Mouse (Mus musculus) heart, embryonic 16.5 days (tissue): ENCODE data around the gene Atp5f1. TPM values are rescaled to one million over a fixed set of nuclear protein-coding genes. Genes with fewer than 3 reads are reported as not detected.
"Not testable (repeated sequence)": the region's sequence is repeated elsewhere in the genome, so short reads cannot be mapped to it uniquely, and the experiment has no call there.

ENCODE experiments used
- ATAC-seq: fragments of 200-750 bp; cut with Nextera tagmentation; replicated peaks from 2 replicates; pipeline ENCODE4 v1.8.0; 2017; ENCODE audit warnings: moderate number of reproducible peaks; ENCODE audit not compliant: insufficient read depth, low FRiP score; ENCODE audit errors: extremely low read depth
- H3K27ac ChIP-seq: fragments of 300-500 bp; sonication (generic); 2 replicates; pipeline ENCODE4 v1.5.1; 2014; ENCODE audit warnings: mild to moderate bottlenecking, low read length, control low read depth, moderate library complexity
- H3K27me3 ChIP-seq: fragments of 300-500 bp; sonication (generic); 2 replicates; pipeline ENCODE4 v1.6.1; 2014; ENCODE audit warnings: low read length, mixed read lengths; ENCODE audit not compliant: control insufficient read depth, insufficient read depth
- H3K36me3 ChIP-seq: fragments of 300-500 bp; sonication (generic); 2 replicates; pipeline ENCODE4 v1.6.1; 2014; ENCODE audit not compliant: control insufficient read depth, insufficient read depth
- H3K4me1 ChIP-seq: fragments of 300-500 bp; sonication (generic); 2 replicates; pipeline ENCODE4 v1.6.1; 2014; ENCODE audit warnings: low read length, mixed read lengths; ENCODE audit not compliant: control insufficient read depth, insufficient read depth
- H3K4me2 ChIP-seq: fragments of 300-500 bp; sonication (generic); 2 replicates; pipeline ENCODE4 v1.6.1; 2014; ENCODE audit warnings: low read depth, mild to moderate bottlenecking, control low read depth, low read length
- H3K4me3 ChIP-seq: fragments of 300-500 bp; sonication (generic); 2 replicates; pipeline ENCODE4 v1.5.1; 2014; ENCODE audit warnings: mild to moderate bottlenecking, control low read depth, low read length
- H3K9ac ChIP-seq: fragments of 300-500 bp; sonication (generic); 2 replicates; pipeline ENCODE4 v1.6.1; 2014; ENCODE audit warnings: low read length, control low read depth
- H3K9me3 ChIP-seq: fragments of 300-500 bp; sonication (generic); replicated peaks from 2 replicates; pipeline ENCODE4 v1.6.1; 2016; ENCODE audit warnings: low read length; ENCODE audit not compliant: control insufficient read depth
- WGBS: fragments of 180-500 bp; shearing (Covaris S2); extraction: QIAGEN DNeasy Blood & Tissue Kit; methylation state at CpG from one replicate; pipeline ENCODE4 v1.1.7; 2014; 5-methylcytosine and 5-hydroxymethylcytosine counted together
- polyA plus RNA-seq: library from polyadenylated mRNA; unstranded; fragments of >200 nt; fragmentation: Nextera tagmentation; extraction: Ambion mirVana; gene quantifications from 2 replicates; pipeline ENCODE4 v1.2.1, GENCODE M21; 2015

Atp5f1 gene
- 954 and 1,079 TPM in 2 replicates for polyA plus RNA-seq

- H3K36me3 ChIP-seq: peaks cover 33% of the 10 kb centered on the region
Observed at GRCm38 (mm10) chr3:105959999-105960398, at the start of gene Atp5f1. Gene Atp5f1, minus strand, starts transcription at chr3:105960099.

GRCm38 (mm10) chr3:106003360-106003759 lies 43.5 kb upstream of the Atp5f1 start:
- not testable (repeated sequence) for H3K27me3 ChIP-seq, H3K9me3 ChIP-seq, H3K36me3 ChIP-seq, H3K4me2 ChIP-seq, H3K4me3 ChIP-seq, ATAC-seq, H3K9ac ChIP-seq, H3K27ac ChIP-seq, H3K4me1 ChIP-seq
- 52% methylated on average over 10 of the region's 10 CpGs for WGBS

More at GRCm38 (mm10) chr3:105959999-105960398, at the start of gene Atp5f1:
- peak within 1 kb of the TSS; percentile 97 for H3K9ac ChIP-seq
- H3K4me1 ChIP-seq: peaks cover 22% of the 10 kb centered on the region
- ATAC-seq: no peak
- no peaks in the 10 kb centered on the region for H3K27me3 ChIP-seq
- no peaks in the 10 kb centered on the region for H3K9me3 ChIP-seq
- peak within 1 kb of the TSS; percentile 96 for H3K4me2 ChIP-seq
- peak within 1 kb of the TSS; percentile 94 for H3K27ac ChIP-seq
- 7% methylated on average over 6 of the region's 6 CpGs for WGBS
- peak within 1 kb of the TSS; percentile 95 for H3K4me3 ChIP-seq

- WGBS: 21% methylated on average over 17 of the region's 17 CpGs
- Histone ChIP-seq H3K27ac (no peak overlapping the region), H3K36me3 (no peaks in the 10 kb centered on the region), H3K4me3 (peak overlapping the region; percentile 33), H3K9ac (no peak overlapping the region), H3K27me3 (no peaks in the 10 kb centered on the region), H3K4me1 (peaks cover 8% of the 10 kb centered on the region), H3K9me3 (no peaks in the 10 kb centered on the region), H3K4me2 (peak overlapping the region; percentile 60)
- ATAC-seq: peak; percentile 63; the same call in 1 of the 2 replicates
Observed at GRCm38 (mm10) chr3:106001416-106002370, 41.8 kb upstream of the Atp5f1 start.

- Histone ChIP-seq H3K4me3 (peak overlapping the region; percentile 33), H3K4me2 (peak overlapping the region; percentile 60), H3K4me1 (peaks cover 8% of the 10 kb centered on the region), H3K9me3 (no peaks in the 10 kb centered on the region), H3K27me3 (no peaks in the 10 kb centered on the region), H3K36me3 (no peaks in the 10 kb centered on the region), H3K9ac (no peak overlapping the region), H3K27ac (no peak overlapping the region)
- whole genome bisulfite sequencing: 18% methylated on average over 11 of the region's 11 CpGs
- ATAC-seq: no peak
Observed at GRCm38 (mm10) chr3:106000707-106001375, 40.9 kb upstream of the Atp5f1 start.

GRCm38 (mm10) chr3:105994730-105995129 lies 34.8 kb upstream of the Atp5f1 start:
- no peaks in the 10 kb centered on the region for H3K9me3 ChIP-seq
- no peaks in the 10 kb centered on the region for H3K36me3 ChIP-seq
- no peak overlapping the region for H3K9ac ChIP-seq
- no peak overlapping the region for H3K4me2 ChIP-seq
- H3K27ac ChIP-seq: no peak overlapping the region
- ATAC-seq: no peak
- 58% methylated on average over 2 of the region's 2 CpGs for WGBS
- H3K4me1 ChIP-seq: no peaks in the 10 kb centered on the region
- H3K4me3 ChIP-seq: no peak overlapping the region
- H3K27me3 ChIP-seq: no peaks in the 10 kb centered on the region

- Histone ChIP-seq H3K36me3 (no peaks in the 10 kb centered on the region), H3K9ac (no peak overlapping the region), H3K27ac (no peak overlapping the region), H3K4me3 (no peak overlapping the region), H3K4me1 (no peaks in the 10 kb centered on the region), H3K27me3 (no peaks in the 10 kb centered on the region), H3K4me2 (no peak overlapping the region), H3K9me3 (no peaks in the 10 kb centered on the region)
- no peak for ATAC-seq
- 23% methylated on average over 4 of the region's 4 CpGs for WGBS
Observed at GRCm38 (mm10) chr3:105991653-105992283, 31.9 kb upstream of the Atp5f1 start.

- not testable (repeated sequence) for H3K4me3 ChIP-seq, H3K27ac ChIP-seq, H3K36me3 ChIP-seq, H3K4me1 ChIP-seq, ATAC-seq, H3K4me2 ChIP-seq, H3K9ac ChIP-seq, H3K9me3 ChIP-seq, H3K27me3 ChIP-seq
- 64% methylated on average over 5 of the region's 5 CpGs for WGBS
Observed at GRCm38 (mm10) chr3:105989611-105990010, 29.7 kb upstream of the Atp5f1 start.

GRCm38 (mm10) chr3:105974174-105974573 lies 14.3 kb upstream of the Atp5f1 start:
- WGBS: 79% methylated on average over 2 of the region's 2 CpGs
- Histone ChIP-seq H3K9ac (no peak overlapping the region), H3K27ac (no peak overlapping the region), H3K27me3 (no peaks in the 10 kb centered on the region), H3K4me2 (no peak overlapping the region), H3K9me3 (no peaks in the 10 kb centered on the region), H3K4me3 (no peak overlapping the region), H3K36me3 (peaks cover 6% of the 10 kb centered on the region), H3K4me1 (no peaks in the 10 kb centered on the region)
- ATAC-seq: no peak
